Mouse (Mus musculus): ENCODE measurements around the gene Ebf3.

The Ebf3 gene

DNA sequence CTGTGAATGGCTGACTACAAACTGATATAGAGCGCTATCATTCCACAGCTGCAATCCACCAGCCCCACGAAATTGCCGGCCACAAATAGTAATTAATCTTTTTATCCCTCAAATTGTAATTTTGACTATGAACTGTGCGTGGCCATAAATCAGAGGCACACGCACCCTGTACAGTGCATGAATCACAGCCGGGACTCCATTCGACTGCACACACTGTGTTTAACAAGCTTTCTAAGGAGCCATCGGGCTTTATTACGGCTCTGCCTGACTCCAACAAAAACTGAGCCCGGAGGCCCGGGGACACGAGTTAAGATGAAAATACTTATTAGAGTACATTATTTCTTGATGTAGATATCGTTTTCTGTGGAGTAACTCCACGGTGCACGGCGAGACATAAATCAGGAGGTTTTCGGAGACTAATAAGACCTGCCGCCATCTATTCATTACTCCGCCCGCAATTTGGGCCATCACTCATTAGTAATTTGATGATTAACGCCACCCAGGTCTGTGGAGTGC, 107.4 kb downstream of the Ebf3 start:
- DNase-seq (ENCODE audit: low read depth), result no peak

DNA sequence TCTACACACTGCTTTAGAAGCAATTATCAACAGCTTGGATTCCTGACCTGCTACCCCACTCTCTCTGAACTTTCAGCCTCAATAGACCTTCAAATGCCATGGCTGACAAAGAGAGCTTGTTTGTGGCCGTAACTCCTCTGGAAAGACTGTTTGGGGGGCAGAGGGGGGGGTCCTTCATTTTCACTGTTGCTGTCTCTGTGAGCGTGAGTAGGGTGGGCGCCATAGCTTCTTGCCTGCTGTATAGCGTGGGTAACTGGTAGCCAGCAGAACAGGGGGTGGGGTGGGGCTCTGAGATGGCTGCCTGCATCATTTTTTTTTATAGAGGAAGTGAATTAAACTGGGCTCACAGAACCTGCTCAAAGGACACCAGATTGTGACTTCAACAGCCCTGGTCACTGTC, 114.7 kb downstream of the Ebf3 start:
- DNase-seq (ENCODE audit: low read depth), result no peak

DNA sequence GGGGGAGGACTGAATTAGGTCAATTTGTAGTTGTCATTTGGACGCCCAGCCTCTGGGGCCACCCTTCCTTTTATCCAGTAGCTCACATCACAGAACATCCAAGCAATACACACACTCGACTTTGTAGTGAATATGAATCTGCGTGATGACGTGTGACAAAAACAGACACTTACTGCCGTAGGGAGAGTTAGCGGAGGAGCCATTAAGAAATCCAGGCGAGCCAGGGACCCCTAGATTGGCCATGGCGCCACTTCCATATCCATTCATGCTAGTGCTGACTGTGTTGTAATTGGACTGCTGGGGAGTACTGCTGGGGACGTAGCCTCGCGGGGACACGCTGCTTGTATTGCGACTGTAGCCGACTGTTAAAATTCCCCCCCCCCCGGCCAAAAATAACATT, 115.3 kb downstream of the Ebf3 start:
- DNase-seq (ENCODE audit: low read depth), result no peak

DNA sequence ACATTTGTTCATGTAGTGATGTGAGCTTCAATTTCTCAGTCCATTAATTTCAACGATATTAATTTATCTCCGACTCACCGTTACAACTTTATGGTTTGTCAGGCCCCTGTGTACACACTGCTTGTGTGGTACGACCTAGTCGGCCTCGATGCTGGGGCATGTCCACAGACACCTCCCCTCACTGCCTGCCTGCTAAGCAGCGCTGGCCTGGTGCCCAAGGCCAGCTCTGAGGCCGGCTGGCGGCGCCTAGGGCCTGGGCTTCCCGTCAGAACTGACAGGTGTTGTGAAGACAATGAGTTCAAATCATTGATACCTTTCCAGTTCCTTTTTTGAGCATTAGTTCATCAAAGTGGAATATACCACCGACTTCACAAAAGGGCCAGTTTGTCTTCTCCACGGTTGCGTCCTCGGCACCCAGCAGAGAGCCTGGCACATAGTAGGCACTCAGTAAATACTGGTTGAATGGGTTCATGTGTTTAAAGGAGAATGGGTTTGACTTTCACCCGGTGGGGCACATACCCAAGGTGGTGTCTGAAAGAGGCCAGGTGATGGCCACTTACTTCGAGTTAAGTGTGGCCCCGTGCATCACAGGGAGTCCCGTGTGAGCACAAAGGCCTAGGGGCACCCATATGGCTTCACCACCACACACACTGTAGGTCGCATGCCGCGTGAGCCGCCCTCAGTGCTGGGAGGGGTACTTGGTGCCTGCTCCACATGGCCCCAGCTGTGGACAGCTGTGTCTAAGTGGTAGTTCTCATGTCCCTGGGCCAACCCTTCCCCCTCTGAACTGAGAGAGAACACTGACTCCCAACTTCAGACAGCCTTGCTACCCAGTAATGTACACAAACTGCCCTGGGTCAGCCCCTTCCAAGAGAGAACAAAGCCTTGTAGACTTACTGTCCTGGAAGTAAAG, 116.9 kb downstream of the Ebf3 start:
- DNase-seq (ENCODE audit: low read depth), result no peak

DNA sequence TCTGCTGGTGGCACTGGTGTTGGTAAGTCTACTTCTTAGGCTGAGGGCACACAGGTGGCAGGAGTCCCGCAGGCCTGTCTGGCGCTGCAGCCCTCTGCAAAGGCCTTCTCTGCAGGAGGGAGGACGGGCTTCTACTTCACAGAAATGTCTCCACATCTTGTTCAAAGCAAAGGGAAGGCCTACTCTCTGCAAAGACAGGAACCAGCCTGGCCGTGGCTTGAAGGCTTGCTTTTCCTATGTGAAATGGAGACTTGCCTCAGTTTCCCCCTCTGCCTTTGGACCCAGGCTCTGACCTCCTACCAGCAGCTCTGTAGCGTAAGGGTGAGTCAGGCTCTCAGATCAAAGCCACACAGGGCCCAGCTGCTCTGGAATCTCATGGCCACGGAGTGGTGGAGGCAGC, 117.7 kb downstream of the Ebf3 start:
- DNase-seq (ENCODE audit: low read depth), result no peak

DNA sequence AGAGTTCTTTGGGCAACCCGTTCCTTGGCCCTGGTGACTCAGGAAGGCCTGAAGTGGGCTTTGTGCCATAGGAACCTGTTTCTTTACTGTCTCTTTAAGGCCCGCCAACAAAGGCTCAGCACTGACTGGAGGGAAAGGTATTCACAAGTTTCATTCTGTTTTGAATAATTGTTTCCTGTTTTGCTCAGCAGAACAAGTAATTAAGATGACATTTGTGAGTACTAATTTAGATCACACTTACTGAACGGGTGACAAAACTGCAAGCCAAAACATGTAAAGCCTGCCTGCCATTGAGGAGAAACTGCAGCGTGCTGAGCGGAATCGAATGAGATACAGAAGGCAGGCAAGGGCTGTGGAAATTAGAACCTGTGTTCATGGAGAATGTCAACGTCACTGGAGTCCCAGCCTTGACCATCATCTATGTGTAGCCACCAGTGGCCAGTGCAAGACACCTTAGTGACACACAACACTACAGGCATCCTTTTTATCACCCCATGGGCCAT, 121.4 kb downstream of the Ebf3 start:
- DNase-seq (ENCODE audit: low read depth), result no peak

DNA sequence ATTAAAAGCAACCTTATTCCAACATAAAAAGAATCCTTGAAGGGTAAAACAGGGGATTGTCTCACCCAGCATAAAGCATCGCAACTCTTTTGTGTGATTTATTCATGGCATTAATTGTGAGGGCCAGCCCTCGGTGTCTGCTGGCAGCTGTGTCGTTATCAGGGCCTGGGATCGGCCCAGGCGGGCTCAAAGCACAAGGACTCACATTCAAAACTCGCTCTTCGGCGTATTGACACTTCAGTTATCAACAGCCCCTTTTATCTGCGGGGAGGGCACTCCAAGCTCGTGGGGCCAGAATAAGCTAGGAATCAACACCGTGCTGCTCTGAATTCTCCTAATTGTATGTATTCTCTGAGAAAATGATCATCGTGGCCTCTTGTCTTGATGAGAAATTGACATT, 122.4 kb downstream of the Ebf3 start:
- no peak for DNase-seq (ENCODE audit: low read depth)

DNA sequence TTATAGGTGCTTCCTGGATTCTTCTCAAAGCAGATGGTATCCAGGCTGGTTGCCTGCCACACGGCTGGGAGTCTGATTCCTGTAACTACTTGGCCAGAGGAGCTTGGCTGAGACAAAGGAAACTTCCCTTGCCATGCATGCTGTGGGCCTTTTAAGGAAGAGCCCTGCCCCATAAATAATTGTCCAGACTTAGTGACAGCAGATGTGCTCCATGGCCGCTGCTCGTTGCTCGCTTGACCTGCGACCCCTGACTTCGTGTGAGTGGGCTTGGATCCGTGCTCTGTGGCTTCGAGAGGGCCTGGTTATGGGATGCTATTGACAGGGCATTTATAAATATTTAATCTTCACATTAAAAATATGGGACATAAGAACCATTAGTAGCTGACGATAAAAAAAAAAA, 142.0 kb downstream of the Ebf3 start:
- no peak for DNase-seq (ENCODE audit: low read depth)

DNA sequence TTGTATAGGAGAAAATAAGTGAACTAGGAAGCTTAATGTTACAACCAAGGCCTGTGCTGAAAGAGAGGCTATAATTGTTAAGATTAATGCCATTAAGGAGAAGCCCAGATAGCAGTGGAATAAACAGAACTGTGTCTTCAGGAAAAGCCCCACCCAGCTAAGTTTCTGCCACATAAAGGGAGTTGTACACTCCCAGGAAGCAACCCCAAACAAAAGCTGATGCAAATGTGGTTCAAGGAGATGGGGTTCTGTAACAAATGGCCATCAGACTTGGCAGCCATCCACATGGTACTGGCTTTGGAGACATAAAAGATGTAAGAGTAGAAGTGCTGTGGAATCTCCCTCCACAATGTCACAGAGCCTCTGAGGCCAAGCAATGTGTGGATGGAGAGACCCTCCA, 155.2 kb downstream of the Ebf3 start:
- DNase-seq (ENCODE audit: low read depth), result no peak

DNA sequence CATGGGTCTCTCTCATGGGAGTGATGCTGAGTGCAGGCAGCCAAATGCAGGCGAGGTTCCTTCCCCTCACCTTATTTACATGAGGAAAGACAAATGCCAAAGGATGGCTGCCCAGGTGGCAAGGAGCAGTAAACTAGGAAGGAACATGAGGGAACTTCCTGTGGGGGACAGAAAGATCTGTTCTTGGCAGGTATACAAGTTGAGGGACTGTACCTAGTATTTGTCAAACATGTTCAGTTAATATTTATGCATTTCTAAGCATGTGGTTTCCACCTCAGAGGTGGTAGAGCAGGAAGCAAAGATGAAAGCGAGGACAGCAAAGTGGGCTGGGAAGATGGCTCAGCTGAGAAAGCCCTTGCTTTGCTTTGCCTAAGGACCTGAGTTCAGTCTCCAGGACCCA, 159.6 kb downstream of the Ebf3 start:
- no peak for DNase-seq (ENCODE audit: low read depth)

DNA sequence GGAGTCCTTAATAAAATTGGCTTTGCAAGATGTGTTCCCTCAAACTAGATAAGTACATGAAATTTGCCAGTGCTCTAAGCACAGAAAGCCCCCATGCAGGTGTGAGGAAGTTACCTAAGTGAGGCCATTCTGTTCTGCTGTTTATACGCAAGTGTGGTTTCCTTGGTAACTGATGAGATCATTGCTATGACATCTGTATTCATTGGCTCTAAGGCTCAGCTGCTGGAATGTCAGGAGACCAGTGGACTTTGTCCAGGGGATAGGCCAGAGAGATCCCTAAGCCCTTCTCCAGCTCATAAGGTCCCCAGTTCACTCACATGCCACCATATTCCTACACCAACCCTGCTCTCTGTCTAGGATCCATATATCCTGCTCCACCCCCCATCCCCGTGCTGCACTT, 162.4 kb downstream of the Ebf3 start:
- no peak for DNase-seq (ENCODE audit: low read depth)

DNA sequence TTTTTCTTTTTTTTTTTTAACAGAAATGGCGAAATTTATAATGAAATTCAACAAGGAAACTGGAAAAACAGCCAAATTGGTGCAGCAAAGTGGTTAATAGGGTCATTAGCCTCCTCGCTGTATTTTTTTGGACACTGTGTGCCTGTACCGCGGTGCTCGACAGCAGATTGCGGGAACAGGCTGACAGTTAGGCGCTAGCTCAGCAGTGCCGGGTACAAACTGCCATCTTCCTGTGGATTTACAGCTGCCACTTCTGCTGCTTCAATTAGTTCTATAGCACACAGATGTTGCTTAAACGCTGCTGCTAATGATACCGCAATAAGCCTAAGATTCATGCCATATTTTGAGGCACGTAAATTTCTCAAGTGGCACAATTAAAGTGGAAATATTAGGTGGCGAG, 167.1 kb downstream of the Ebf3 start:
- DNase-seq (ENCODE audit: low read depth), result no peak

Data from NIH3T3 (cell line).